Mouse (Mus musculus) activated CD4-positive, CD25-positive, alpha-beta regulatory T cell, adult 4 months (primary cell): ENCODE measurements around the gene Atp5g2. TPM values are rescaled to one million over a fixed set of nuclear protein-coding genes. Genes with fewer than 3 reads are reported as not detected.

Experiments used
- polyA plus RNA-seq, 2 experiments: library from polyadenylated mRNA; unstranded; fragments of 100-300 nt; shearing (Covaris generic); gene quantifications; one replicate each; pipeline ENCODE4 v1.2.1; 2017

Gene Atp5g2
- polyA plus RNA-seq, 2 experiments from 2014 or later: 48.2 to 100 TPM

Other genes starting within 250 kb of the Atp5g2 start
- gene Amhr2, start 227.0 kb downstream of the Atp5g2 start, polyA plus RNA-seq: not detected
- gene Prr13, start 213.3 kb downstream of the Atp5g2 start, polyA plus RNA-seq: 1,000 to 10,000 TPM; 1,157 to 1,321 TPM
- gene Pcbp2, start 201.8 kb downstream of the Atp5g2 start, polyA plus RNA-seq: 100 to 1,000 TPM; 208 to 220 TPM
- not detected for gene Gm10337, start 168.6 kb downstream of the Atp5g2 start, polyA plus RNA-seq
- gene Map3k12, start 155.3 kb downstream of the Atp5g2 start, polyA plus RNA-seq: 1 to 10 TPM; 5.5 to 6.2 TPM
- 10 to 100 TPM; 25.3 to 25.9 TPM for gene Tarbp2, start 154.2 kb downstream of the Atp5g2 start, polyA plus RNA-seq
- 1 to 10 TPM; 3.7 to 5.7 TPM for gene Npff, start 147.4 kb downstream of the Atp5g2 start, polyA plus RNA-seq
- gene Gm28047, start 47.3 kb downstream of the Atp5g2 start, polyA plus RNA-seq: 1 to 10 TPM in 1 of 2 experiments, not detected in 1; 1.5 TPM
- gene Atf7, start 46.9 kb downstream of the Atp5g2 start, polyA plus RNA-seq: 10 to 100 TPM; 32.4 to 36.5 TPM
- gene Calcoco1, start 49.8 kb upstream of the Atp5g2 start, polyA plus RNA-seq: 10 to 100 TPM; 26.1 to 39.2 TPM
- not detected for gene Hoxc13, start 248.8 kb upstream of the Atp5g2 start, polyA plus RNA-seq